Mouse (Mus musculus) intestine, postnatal 0 days (tissue): ENCODE measurements around the gene Azgp1. TPM values are rescaled to one million over a fixed set of nuclear protein-coding genes. Genes with fewer than 3 reads are reported as not detected.
A peak's percentile ranks its signal among the peaks of the same experiment; 100 is the strongest.
"Not testable (repeated sequence)": the region's sequence is repeated elsewhere in the genome, so short reads cannot be mapped to it uniquely, and the experiment has no call there.

Experiments used
- ATAC-seq: fragments of 200-750 bp; cut with Nextera tagmentation; 2 replicates; pipeline ENCODE4 v1.8.0; 2017; ENCODE audit warnings: mild to moderate bottlenecking, moderate TSS enrichment, moderate library complexity
- H3K27ac ChIP-seq: fragments of 300-500 bp; sonication (generic); 2 replicates; pipeline ENCODE4 v1.5.1; 2014; ENCODE audit warnings: mild to moderate bottlenecking, low read depth, low read length, moderate library complexity
- H3K27me3 ChIP-seq: fragments of 300-500 bp; sonication (generic); replicated peaks from 2 replicates; pipeline ENCODE4 v1.6.1; 2014; ENCODE audit warnings: low read length, mixed read lengths; ENCODE audit not compliant: control insufficient read depth, insufficient read depth
- H3K36me3 ChIP-seq: fragments of 300-500 bp; sonication (generic); 2 replicates; pipeline ENCODE4 v1.6.1; 2014; ENCODE audit warnings: mild to moderate bottlenecking, moderate library complexity; ENCODE audit not compliant: control insufficient read depth, insufficient read depth
- H3K4me1 ChIP-seq: fragments of 300-500 bp; sonication (generic); replicated peaks from 2 replicates; pipeline ENCODE4 v1.6.1; 2014; ENCODE audit warnings: antibody characterized with exemption, low read length, mixed read lengths; ENCODE audit not compliant: control insufficient read depth, insufficient read depth
- H3K4me2 ChIP-seq: fragments of 300-500 bp; sonication (generic); replicated peaks from 2 replicates; pipeline ENCODE4 v1.6.1; 2014; ENCODE audit warnings: low read depth, mild to moderate bottlenecking, moderate library complexity
- H3K4me3 ChIP-seq: fragments of 300-500 bp; sonication (generic); 2 replicates; pipeline ENCODE4 v1.5.1; 2014; ENCODE audit warnings: low read depth, low read length
- H3K9ac ChIP-seq: fragments of 300-500 bp; sonication (generic); 2 replicates; pipeline ENCODE4 v1.6.1; 2014; ENCODE audit warnings: mild to moderate bottlenecking, low read depth, low read length
- H3K9me3 ChIP-seq: fragments of 300-500 bp; sonication (generic); 2 replicates; pipeline ENCODE4 v1.6.1; 2016; ENCODE audit warnings: mixed run types; ENCODE audit not compliant: control insufficient read depth
- CTCF ChIP-seq: sonication (generic); IDR thresholded peaks from 2 replicates; pipeline ENCODE4 v1.5.1; 2016; ENCODE audit warnings: low read depth, mild to moderate bottlenecking, control low read depth, antibody characterized with exemption, moderate library complexity
- WGBS: fragments of 180-500 bp; shearing (Covaris S2); extraction: QIAGEN DNeasy Blood & Tissue Kit; methylation state at CpG from one replicate; pipeline ENCODE4 v1.1.7; 2014; 5-methylcytosine and 5-hydroxymethylcytosine counted together
- polyA plus RNA-seq: library from polyadenylated mRNA; unstranded; fragments of >200 nt; fragmentation: Nextera tagmentation; extraction: Ambion mirVana; gene quantifications from 2 replicates; pipeline ENCODE4 v1.2.1, GENCODE M21; 2015

Azgp1 gene
- not detected in 2 replicates for polyA plus RNA-seq

DNA sequence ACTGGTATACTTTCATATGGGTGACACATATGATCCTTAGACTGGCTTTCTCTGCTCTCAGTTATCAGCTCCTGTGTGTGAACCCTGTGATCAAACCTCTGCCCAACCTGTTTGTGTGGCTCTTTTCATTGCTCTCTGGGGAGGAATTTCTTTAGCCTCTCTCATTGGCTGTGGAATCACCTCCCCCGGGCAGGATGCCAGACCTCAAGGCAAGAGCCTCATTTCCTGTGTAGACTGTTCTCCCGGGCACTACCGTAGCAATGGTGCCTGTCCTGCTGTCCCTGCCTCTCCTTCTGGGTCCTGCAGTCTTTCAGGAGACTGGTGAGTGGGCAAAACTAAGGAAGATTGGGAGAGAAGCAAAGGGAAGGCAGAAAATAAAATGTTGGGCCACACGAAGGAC, at the start of gene Azgp1:
TSS of gene Azgp1 (plus strand) at position 221 of the 400 bp plus-strand sequence.
- H3K27me3 ChIP-seq = no peaks in the 10 kb centered on the region
- no peaks in the 10 kb centered on the region for H3K9me3 ChIP-seq
- no peak within 1 kb of the TSS for H3K9ac ChIP-seq
- no peak for TF ChIP-seq CTCF
- H3K4me2 ChIP-seq = no peak within 1 kb of the TSS
- no peak within 1 kb of the TSS for H3K27ac ChIP-seq
- H3K4me3 ChIP-seq = no peak within 1 kb of the TSS
- H3K4me1 ChIP-seq = no peaks in the 10 kb centered on the region
- ATAC-seq = no peak
- no peaks in the 10 kb centered on the region for H3K36me3 ChIP-seq
- 56% methylated on average over 4 of the region's 4 CpGs for WGBS

GRCm38 (mm10) chr5:137933934-137934333, 47.4 kb upstream of the Azgp1 start:
- H3K9me3 ChIP-seq, H3K4me1 ChIP-seq, H3K9ac ChIP-seq, ATAC-seq, H3K27me3 ChIP-seq, H3K36me3 ChIP-seq, H3K27ac ChIP-seq, H3K4me3 ChIP-seq, H3K4me2 ChIP-seq: not testable (repeated sequence)
- WGBS = 80% methylated on average over 2 of the region's 2 CpGs

DNA sequence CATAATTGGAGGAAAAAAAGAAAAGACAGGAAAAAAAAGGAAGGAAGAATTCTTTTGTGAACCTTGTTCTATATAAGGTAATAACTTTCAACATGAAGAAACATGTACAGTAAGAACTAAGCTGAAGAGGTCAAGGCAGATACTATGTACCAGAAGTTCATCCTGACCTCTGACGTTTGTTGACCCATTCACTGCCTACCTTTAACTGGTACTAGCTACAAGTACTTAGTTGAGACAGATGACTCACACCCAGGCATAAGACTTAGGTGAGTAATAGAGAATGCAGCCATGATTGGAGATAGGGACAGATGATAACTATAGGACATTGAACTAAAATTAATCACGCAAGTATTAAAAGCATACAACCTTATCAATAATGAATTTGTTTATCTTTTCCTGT, 44.8 kb upstream of the Azgp1 start:
- H3K4me1 ChIP-seq = no peaks in the 10 kb centered on the region; the same call in 1 of the 2 replicates
- ATAC-seq = peak; percentile 84
- no peaks in the 10 kb centered on the region for H3K27me3 ChIP-seq
- TF ChIP-seq CTCF = no peak
- H3K27ac ChIP-seq = no peak overlapping the region
- H3K4me2 ChIP-seq = no peak overlapping the region
- H3K36me3 ChIP-seq = no peaks in the 10 kb centered on the region
- no peak overlapping the region for H3K4me3 ChIP-seq
- WGBS = 51% methylated on average over 2 of the region's 2 CpGs
- H3K9ac ChIP-seq = no peak overlapping the region
- H3K9me3 ChIP-seq = no peaks in the 10 kb centered on the region

DNA sequence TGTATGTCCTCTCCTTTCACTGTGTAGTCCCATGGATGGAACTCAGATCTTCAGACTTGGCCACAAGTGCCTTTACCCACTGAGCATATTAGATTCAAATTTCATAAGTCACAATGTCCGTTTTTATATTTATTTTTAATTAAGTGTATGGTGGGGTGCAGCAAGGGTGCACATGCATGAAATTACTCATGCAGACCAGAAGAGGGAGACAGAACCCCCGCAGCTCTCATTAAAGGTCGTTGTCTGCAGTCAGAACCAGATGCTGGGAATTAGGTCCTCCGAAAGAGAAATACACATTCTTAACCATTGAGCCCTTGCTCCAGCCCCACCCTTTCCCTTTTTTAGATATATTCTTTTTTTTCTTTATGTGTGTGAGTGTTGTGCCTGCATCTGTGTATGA, 44.1 kb upstream of the Azgp1 start:
- Histone ChIP-seq H3K27me3 (no peaks in the 10 kb centered on the region), H3K36me3 (no peaks in the 10 kb centered on the region), H3K9ac (no peak overlapping the region), H3K4me1 (no peaks in the 10 kb centered on the region; the same call in 1 of the 2 replicates), H3K27ac (no peak overlapping the region), H3K4me2 (no peak overlapping the region), H3K9me3 (no peaks in the 10 kb centered on the region), H3K4me3 (no peak overlapping the region)
- ATAC-seq = no peak
- TF ChIP-seq CTCF = peak; percentile 59
- 68% methylated on average over 4 of the region's 4 CpGs for WGBS

GRCm38 (mm10) chr5:137940948-137941347, 40.4 kb upstream of the Azgp1 start:
- Histone ChIP-seq H3K4me1 (no peaks in the 10 kb centered on the region; the same call in 1 of the 2 replicates), H3K9me3 (no peaks in the 10 kb centered on the region), H3K27me3 (no peaks in the 10 kb centered on the region), H3K4me3 (no peak overlapping the region), H3K27ac (no peak overlapping the region), H3K9ac (no peak overlapping the region), H3K36me3 (no peaks in the 10 kb centered on the region), H3K4me2 (0 out of 2 replicates have a peak overlapping the region, but pooled peaks have one; percentile 30)
- peak; percentile 61 for ATAC-seq
- 35% methylated on average over 4 of the region's 4 CpGs for WGBS
- no peak for TF ChIP-seq CTCF

GRCm38 (mm10) chr5:137943133-137943532, 38.2 kb upstream of the Azgp1 start:
- H3K9ac ChIP-seq = no peak overlapping the region
- no peak for TF ChIP-seq CTCF
- H3K27ac ChIP-seq = no peak overlapping the region
- H3K4me2 ChIP-seq = no peak overlapping the region
- H3K9me3 ChIP-seq = no peaks in the 10 kb centered on the region
- H3K36me3 ChIP-seq = no peaks in the 10 kb centered on the region
- no peak overlapping the region for H3K4me3 ChIP-seq
- no peaks in the 10 kb centered on the region; the same call in 1 of the 2 replicates for H3K4me1 ChIP-seq
- no peaks in the 10 kb centered on the region for H3K27me3 ChIP-seq
- 15% methylated on average over 1 of the region's 1 CpGs for WGBS
- no peak for ATAC-seq

DNA sequence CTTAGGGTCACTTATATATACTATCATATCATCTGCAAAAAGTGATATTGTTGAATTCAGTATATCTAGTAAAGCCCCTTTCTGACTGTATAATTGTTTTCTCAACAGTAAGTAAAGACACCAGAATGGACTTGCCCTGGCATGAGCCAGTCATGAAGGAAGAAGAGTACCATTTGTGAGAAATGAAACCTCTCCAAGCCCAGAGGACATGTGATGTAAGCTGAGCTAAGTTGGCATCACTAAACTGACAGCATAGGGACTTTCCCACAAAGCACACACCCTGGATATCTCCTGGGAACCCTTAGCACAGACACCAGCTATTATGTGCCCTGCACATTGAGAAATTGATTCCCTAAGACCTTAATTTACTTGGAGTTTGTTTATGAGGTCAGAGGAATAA, 34.0 kb upstream of the Azgp1 start:
- Histone ChIP-seq H3K27me3 (no peaks in the 10 kb centered on the region), H3K4me3 (no peak overlapping the region), H3K9ac (no peak overlapping the region), H3K36me3 (no peaks in the 10 kb centered on the region), H3K4me2 (no peak overlapping the region), H3K27ac (no peak overlapping the region), H3K9me3 (no peaks in the 10 kb centered on the region), H3K4me1 (no peaks in the 10 kb centered on the region)
- no peak for ATAC-seq
- TF ChIP-seq CTCF = no peak
